Mouse (Mus musculus): ENCODE data around the gene Mlf2. TPM values are rescaled to one million over a fixed set of nuclear protein-coding genes. Genes with fewer than 3 reads are reported as not detected.

Gene Mlf2
- polyA plus RNA-seq, 1 experiment from 2014 or later = 362 TPM

DNA sequence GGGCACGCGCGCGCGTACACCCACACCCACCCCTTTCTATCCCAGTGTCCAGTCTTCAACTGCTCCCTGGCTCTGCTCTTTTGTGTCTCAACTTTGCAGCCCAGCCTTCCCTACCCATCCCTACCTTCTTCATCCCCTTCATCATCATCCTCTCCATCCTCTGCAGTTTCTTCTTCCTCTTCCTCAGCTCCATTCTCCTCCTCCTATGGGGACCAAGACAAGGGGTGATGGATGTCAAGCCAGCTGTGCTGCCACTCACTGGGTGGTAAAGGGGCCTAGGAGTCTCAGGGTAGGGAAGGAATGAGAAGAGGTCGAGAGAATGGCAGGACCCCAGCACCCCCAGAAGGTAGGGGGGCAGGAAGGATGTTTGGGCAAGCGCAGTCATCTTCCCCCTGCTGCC, 16.7 kb upstream of the Mlf2 start:
- 81% methylated on average over 7 of the region's 7 CpGs for WGBS
- no peak for ATAC-seq (ENCODE audit: insufficient read depth, low FRiP score, low read depth)
- Histone ChIP-seq H3K9me3 (no peaks in the 10 kb centered on the region), H3K4me1 (peaks cover 47% of the 10 kb centered on the region), H3K36me3 (peaks cover 19% of the 10 kb centered on the region), H3K9ac (no peak overlapping the region), H3K27me3 (replicated peaks) (0 out of 2 replicates have a peak, but pooled peaks cover 6% of the 10 kb centered on the region), H3K27ac (no peak overlapping the region), H3K4me2 (no peak overlapping the region), H3K4me3 (replicated peaks) (no peak overlapping the region)

DNA sequence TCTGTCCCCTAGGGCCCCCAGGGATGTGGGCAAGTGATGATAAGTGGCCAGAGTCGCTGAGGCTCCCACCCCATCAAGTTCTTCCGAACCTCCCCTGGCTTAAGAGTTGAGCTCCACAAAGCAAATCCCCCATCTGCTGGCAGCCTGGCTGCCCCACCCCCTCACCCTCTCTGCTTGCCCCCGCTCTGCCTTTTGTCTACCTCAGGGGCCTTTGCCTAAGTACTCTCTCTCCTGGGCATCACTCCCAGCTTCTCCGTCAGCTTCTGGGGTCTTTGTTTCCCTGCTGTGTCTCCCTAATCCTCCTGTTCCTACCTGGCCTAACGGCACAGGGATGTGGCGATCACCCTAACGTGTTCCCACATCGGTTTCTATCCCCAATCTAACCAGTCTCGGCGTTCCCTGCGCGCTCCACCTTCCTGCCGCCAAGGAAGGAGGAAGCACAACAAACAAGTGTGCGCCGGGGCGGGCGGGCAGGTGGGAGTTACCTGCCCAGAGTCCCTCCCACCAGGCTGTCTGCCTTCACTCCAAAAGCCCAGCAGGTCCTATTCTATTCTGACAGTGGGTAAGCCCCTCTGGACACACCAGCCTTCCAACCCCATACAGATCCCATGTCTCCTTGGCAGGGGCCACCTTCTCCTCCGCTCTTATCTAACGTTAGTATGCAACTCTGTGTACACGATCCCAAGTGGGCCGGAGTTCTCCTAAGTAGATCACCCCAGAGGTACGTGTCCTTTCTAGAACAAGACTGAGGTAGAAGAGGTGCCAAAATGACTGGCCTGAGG, 15.8 kb upstream of the Mlf2 start:
- ATAC-seq (ENCODE audit: insufficient read depth, low FRiP score, low read depth) = no peak
- H3K4me2 ChIP-seq = peak overlapping the region; percentile 75
- no peaks in the 10 kb centered on the region for H3K27me3 ChIP-seq (replicated peaks)
- H3K4me3 ChIP-seq (replicated peaks) = peak overlapping the region; percentile 98
- H3K27ac ChIP-seq = peak overlapping the region; percentile 100; the same call in 1 of the 2 replicates
- H3K9ac ChIP-seq = peak overlapping the region; percentile 7; the same call in 1 of the 2 replicates
- peaks cover 19% of the 10 kb centered on the region for H3K36me3 ChIP-seq
- H3K4me1 ChIP-seq = peaks cover 40% of the 10 kb centered on the region
- WGBS = 21% methylated on average over 22 of the region's 22 CpGs
- no peaks in the 10 kb centered on the region for H3K9me3 ChIP-seq

- no peak for ATAC-seq (ENCODE audit: insufficient read depth, low FRiP score, low read depth)
- H3K4me2 ChIP-seq = peak overlapping the region; percentile 75
- peaks cover 47% of the 10 kb centered on the region for H3K4me1 ChIP-seq
- H3K4me3 ChIP-seq (replicated peaks) = peak overlapping the region; percentile 98
- no peaks in the 10 kb centered on the region for H3K27me3 ChIP-seq (replicated peaks)
- no peaks in the 10 kb centered on the region for H3K9me3 ChIP-seq
- H3K9ac ChIP-seq = peak overlapping the region; percentile 100
- 3% methylated on average over 12 of the region's 12 CpGs for WGBS
- peaks cover 19% of the 10 kb centered on the region for H3K36me3 ChIP-seq
- peak overlapping the region; percentile 100 for H3K27ac ChIP-seq
Measured at GRCm38 (mm10) chr6:124915942-124916694, 15.1 kb upstream of the Mlf2 start.

DNA sequence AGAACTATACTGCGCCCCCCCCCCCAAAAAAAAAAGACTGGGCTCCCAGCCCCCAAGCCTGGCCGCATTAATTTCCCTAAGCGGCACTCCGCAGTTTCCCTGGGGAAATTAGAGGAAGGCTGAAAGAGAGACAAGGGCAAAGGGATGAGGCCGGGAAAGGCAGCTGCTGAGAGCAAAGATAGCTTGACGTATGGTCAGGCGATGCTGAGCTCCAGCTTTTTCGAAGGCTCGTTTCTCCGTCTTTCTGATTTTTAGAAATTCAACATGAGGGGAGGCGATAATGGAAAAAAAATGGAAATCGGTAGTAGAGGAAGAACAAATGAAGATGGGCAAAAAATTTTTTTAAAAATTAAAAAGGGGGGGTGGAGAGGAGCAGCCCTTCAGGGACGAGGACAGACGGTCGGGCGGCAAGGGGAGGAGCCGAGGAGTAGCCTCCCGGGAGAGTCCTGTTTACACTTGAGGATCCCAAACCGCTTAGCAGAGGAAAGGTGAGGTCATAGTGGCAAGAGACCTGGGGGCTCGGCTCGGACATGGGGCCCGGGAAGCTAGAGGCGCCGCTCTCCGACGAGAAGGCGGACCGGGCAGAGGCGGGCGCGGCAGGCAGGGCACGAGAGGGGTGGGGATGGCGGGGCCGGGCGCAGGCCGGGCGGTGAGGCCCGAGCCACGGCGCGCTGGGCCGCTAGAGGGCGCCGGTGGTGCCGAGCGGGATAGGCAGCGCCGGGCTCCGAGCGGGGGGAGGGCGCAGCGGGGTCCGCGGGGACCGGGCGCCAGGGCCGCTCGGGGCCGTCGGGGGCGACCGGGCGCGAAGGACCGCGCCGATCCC, 14.3 kb upstream of the Mlf2 start:
- peaks cover 19% of the 10 kb centered on the region for H3K36me3 ChIP-seq
- WGBS = under 1% methylated on average over 56 of the region's 67 CpGs
- no peaks in the 10 kb centered on the region for H3K9me3 ChIP-seq
- peak; percentile 55 for ATAC-seq (ENCODE audit: insufficient read depth, low FRiP score, low read depth)
- H3K4me3 ChIP-seq (replicated peaks) = peak overlapping the region; percentile 98
- peak overlapping the region; percentile 100 for H3K27ac ChIP-seq
- no peaks in the 10 kb centered on the region for H3K27me3 ChIP-seq (replicated peaks)
- H3K4me1 ChIP-seq = peaks cover 55% of the 10 kb centered on the region
- peak overlapping the region; percentile 75 for H3K4me2 ChIP-seq
- peak overlapping the region; percentile 100 for H3K9ac ChIP-seq

- H3K9me3 ChIP-seq = no peaks in the 10 kb centered on the region
- WGBS = under 1% methylated on average over 80 of the region's 89 CpGs
- peak overlapping the region; percentile 100 for H3K27ac ChIP-seq
- H3K9ac ChIP-seq = peak overlapping the region; percentile 100
- peak overlapping the region; percentile 98 for H3K4me3 ChIP-seq (replicated peaks)
- no peaks in the 10 kb centered on the region for H3K27me3 ChIP-seq (replicated peaks)
- peaks cover 19% of the 10 kb centered on the region for H3K36me3 ChIP-seq
- peaks cover 55% of the 10 kb centered on the region for H3K4me1 ChIP-seq
- peak overlapping the region; percentile 75 for H3K4me2 ChIP-seq
- peak; percentile 65 for ATAC-seq (ENCODE audit: insufficient read depth, low FRiP score, low read depth)
Measured at GRCm38 (mm10) chr6:124917518-124918330, 13.5 kb upstream of the Mlf2 start.

DNA sequence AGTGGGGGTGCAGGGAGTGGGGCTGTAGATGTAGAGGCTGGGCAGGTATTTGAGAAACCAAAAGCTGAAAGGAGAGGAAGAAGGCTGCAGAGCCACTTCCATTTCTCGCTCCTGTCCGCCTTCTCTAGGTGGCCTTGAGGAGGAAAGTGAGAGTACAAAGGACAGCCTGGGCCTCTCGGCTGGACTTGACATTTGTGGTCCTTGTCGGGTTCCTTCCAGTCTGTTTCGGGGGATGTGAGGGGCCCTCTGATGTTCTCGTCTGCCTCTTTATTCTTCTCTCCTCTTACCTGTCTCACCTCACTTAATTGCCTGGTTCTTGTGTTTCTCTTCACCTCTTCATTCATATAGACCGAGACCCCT, 12.9 kb upstream of the Mlf2 start:
- Histone ChIP-seq H3K27ac (peak overlapping the region; percentile 100), H3K9me3 (no peaks in the 10 kb centered on the region), H3K9ac (no peak overlapping the region; the same call in 1 of the 2 replicates), H3K4me2 (peak overlapping the region; percentile 75), H3K36me3 (peaks cover 14% of the 10 kb centered on the region), H3K4me3 (replicated peaks) (peak overlapping the region; percentile 98), H3K4me1 (peaks cover 53% of the 10 kb centered on the region), H3K27me3 (replicated peaks) (no peaks in the 10 kb centered on the region)
- 8% methylated on average over 7 of the region's 7 CpGs for WGBS
- 0 out of 2 replicates have a peak, but pooled peaks have one; percentile 0 for ATAC-seq (ENCODE audit: insufficient read depth, low FRiP score, low read depth)

DNA sequence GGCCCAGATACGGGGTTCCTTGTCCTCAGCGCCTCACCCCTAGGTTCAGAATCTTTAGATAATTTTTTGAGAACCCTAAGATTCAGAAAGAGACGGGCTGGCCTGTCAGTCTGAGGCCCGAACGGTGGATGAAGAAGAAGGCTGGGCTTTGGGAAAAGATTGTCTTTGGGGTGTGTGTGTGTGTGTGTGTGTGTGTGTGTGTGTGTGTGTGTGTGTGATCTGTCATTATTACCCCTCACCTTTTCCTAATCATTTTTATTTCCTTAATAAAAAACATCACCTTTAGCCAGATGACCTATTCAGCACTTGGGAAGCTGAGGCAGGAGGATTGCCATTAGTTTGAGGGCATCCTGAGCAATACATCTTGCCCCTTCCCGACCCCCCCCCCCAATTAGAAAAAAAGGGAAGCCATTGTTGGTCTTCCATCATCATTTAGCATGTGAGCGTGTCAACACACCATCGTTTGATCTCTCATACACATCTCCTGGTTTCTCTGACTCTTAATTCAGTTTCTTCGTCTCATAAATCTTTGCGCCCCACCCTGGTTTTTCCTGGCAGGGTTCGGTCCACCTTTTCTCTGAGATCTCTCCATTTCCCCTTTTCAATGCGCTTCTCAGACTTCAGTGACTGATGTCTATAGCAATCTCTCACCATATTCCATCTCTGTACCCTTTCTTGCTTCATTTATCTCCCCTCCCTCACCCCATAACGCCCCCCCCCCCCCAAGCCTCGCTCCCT, 12.1 kb upstream of the Mlf2 start:
- peak overlapping the region; percentile 75 for H3K4me2 ChIP-seq
- no peak for ATAC-seq (ENCODE audit: insufficient read depth, low FRiP score, low read depth)
- H3K9ac ChIP-seq = no peak overlapping the region
- H3K4me1 ChIP-seq = peaks cover 45% of the 10 kb centered on the region
- WGBS = 14% methylated on average over 14 of the region's 14 CpGs
- peak overlapping the region; percentile 98 for H3K4me3 ChIP-seq (replicated peaks)
- peak overlapping the region; percentile 100 for H3K27ac ChIP-seq
- H3K9me3 ChIP-seq = no peaks in the 10 kb centered on the region
- no peaks in the 10 kb centered on the region for H3K27me3 ChIP-seq (replicated peaks)
- H3K36me3 ChIP-seq = peaks cover 7% of the 10 kb centered on the region; the same call in 1 of the 2 replicates

DNA sequence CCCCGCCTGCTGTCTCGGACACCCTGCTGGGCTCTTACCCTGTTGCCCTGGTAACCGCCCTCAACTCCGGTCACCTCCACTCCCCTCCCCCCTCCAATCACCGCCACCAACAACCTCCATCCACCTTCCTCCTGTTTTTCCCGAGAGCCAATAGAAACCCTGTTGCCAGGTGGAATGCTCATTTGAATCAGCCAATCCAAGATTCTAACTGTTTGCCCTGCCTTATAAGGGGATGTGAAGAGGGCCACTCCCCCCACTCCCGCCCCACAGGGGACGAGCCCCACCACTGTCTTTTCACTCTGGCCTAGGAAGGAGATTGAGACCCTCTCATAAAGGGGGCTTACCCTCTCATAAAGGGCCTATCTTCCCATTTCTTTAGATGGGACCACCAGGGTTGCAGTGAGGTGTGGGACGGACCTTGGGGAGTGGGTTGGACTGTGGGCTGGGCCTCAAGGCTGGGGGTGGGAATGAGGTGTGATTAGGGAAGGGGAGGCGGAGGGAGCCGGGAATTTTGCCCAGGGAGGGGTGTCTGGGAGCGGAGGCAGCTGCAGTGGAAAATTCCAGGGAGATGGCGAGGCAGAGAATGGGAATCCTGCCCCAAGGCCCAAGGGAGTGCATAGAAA, 11.4 kb upstream of the Mlf2 start, which contains the start of gene Ptms:
Gene Ptms (minus strand): TSS at position 409 of the 623 bp plus-strand sequence.
- H3K27me3 ChIP-seq (replicated peaks) = no peaks in the 10 kb centered on the region
- peak; percentile 82 for ATAC-seq (ENCODE audit: insufficient read depth, low FRiP score, low read depth)
- peaks cover 38% of the 10 kb centered on the region for H3K4me1 ChIP-seq
- H3K36me3 ChIP-seq = no peaks in the 10 kb centered on the region
- peak within 1 kb of the TSS; percentile 29 for H3K4me3 ChIP-seq (replicated peaks)
- no peaks in the 10 kb centered on the region for H3K9me3 ChIP-seq
- no peak within 1 kb of the TSS for H3K9ac ChIP-seq
- peak within 1 kb of the TSS; percentile 75 for H3K4me2 ChIP-seq
- WGBS = 3% methylated on average over 13 of the region's 13 CpGs
- H3K27ac ChIP-seq = peak within 1 kb of the TSS; percentile 100

GRCm38 (mm10) chr6:124920318-124921085, 10.7 kb upstream of the Mlf2 start:
- no peak for ATAC-seq (ENCODE audit: insufficient read depth, low FRiP score, low read depth)
- WGBS = 31% methylated on average over 9 of the region's 9 CpGs
- H3K36me3 ChIP-seq = no peaks in the 10 kb centered on the region
- H3K27ac ChIP-seq = peak overlapping the region; percentile 100
- no peaks in the 10 kb centered on the region for H3K27me3 ChIP-seq (replicated peaks)
- H3K4me1 ChIP-seq = peaks cover 38% of the 10 kb centered on the region
- H3K4me3 ChIP-seq (replicated peaks) = peak overlapping the region; percentile 29; the same call in 1 of the 2 replicates
- no peaks in the 10 kb centered on the region for H3K9me3 ChIP-seq
- H3K9ac ChIP-seq = no peak overlapping the region
- H3K4me2 ChIP-seq = peak overlapping the region; percentile 75
